Mouse (Mus musculus): ENCODE data around the gene Tshz2. TPM values are rescaled to one million over a fixed set of nuclear protein-coding genes. Genes with fewer than 3 reads are reported as not detected.
A peak's percentile ranks its signal among the peaks of the same experiment; 100 is the strongest.
"Not testable (repeated sequence)": the region's sequence is repeated elsewhere in the genome, so short reads cannot be mapped to it uniquely, and the experiment has no call there.

The Tshz2 gene
- total RNA-seq, 2 experiments from 2014 or later: 13.9 to 15.0 TPM

DNA sequence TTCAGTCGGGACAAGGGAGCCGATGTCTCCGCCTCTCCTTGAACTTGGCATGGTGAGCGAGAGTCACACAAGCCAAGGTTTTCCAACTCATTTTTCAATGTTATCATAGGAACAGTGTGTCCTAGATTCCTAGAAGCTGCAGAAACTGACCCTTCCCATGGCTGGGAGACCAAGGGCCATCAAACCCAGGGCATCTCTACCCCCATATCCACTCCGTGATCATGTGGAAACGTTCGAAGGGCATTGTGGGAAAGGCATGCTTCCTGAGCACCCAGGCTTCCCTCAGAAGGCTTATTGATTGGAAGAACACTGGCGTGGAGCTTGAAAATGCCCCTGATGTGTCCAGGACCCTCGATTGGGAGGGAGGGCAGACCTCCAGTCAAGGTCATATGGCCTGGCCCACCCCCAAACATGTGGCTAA lies 188.2 kb downstream of the Tshz2 start:
- DNase-seq: no peak

DNA sequence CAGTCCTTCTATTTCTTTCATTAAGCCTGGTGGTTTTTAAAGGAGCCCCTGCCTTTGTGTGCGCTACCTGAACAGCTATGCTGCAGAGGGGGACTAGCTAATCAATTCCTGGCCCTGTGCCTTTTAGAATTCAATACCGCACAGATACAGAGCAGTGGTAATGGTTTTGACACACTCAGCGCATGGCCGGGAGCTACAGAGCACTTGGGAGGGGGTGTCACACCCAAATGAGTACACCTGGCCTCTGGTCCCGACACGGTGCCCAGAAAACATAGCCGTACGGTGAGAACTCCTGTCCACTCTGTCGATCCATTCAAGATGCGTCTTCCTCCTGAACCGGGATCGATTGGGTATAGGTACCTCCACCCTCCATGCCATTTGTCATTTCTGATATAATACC lies 193.1 kb downstream of the Tshz2 start:
- DNase-seq: no peak

- no peak for DNase-seq
Measured at GRCm38 (mm10) chr2:169826316-169826715, 193.5 kb downstream of the Tshz2 start.

DNA sequence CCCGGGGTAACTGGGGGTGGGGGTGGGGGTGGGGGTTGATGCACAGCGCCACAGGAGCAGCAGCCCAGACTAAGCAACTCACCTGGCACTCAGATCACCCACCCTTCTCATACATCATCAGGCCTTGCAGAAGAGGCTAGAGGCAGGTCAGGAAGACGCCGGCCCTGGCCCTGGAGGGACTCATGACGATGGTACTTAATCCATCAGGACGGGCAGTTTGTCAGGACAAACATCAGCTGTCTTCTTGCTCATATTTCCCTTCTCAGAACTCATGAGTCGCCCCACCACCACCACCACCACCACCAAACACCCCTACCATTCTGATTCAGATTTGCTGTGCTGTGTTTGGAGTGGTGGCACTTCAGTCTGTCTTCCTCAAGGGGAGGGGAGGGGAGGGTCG lies 194.0 kb downstream of the Tshz2 start:
- no peak for DNase-seq

- DNase-seq: no peak
Measured at GRCm38 (mm10) chr2:169832184-169832583, 199.4 kb downstream of the Tshz2 start.

DNA sequence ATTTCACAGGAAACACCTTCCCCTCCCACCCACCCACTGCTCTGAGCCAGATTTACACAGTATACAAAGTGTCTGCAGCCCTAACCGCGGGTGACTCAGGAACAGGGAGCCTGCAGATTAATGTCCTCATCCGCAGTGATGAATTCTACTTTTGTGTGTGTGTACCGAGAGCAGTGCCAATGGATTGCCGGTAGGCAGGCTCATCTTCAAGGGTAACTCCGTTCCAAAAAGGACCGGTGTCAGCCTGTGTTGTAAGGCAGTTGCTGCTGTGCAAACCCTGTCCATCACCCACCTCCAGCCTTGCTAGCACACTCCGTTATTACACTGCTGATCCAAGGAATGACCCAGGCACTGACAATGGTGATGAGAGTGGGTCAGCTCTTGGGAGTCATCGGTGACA lies 200.8 kb downstream of the Tshz2 start:
- DNase-seq: no peak

- no peak for DNase-seq
Measured at GRCm38 (mm10) chr2:169834602-169835001, 201.8 kb downstream of the Tshz2 start.

DNA sequence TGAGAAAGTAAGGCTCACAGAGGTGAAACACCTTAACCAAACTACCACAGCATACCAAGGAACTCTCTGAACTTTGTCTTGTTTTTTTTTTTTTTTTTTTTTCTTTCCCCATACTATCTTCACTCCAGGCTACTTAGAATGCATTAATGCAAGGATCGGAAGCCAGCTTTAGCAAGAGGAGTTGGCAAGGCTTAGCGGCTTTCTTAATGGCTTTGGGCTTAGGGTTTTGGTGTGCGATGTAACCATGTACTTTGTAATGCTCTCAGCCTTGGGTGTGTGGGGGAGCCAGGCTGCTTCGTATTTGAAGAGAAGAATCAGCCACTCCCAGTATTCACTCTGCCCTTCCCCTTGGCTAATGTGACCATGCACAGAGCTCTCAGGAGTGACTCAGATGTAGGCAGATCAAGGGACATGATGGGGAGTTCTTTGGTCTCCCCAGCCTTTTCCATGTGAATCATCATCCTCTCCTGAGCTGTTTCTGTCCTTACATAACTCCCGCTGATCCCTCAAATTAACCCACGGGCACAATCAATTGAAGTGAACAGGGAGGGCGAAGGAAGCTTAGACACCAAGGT lies 204.3 kb downstream of the Tshz2 start:
- DNase-seq: no peak

DNA sequence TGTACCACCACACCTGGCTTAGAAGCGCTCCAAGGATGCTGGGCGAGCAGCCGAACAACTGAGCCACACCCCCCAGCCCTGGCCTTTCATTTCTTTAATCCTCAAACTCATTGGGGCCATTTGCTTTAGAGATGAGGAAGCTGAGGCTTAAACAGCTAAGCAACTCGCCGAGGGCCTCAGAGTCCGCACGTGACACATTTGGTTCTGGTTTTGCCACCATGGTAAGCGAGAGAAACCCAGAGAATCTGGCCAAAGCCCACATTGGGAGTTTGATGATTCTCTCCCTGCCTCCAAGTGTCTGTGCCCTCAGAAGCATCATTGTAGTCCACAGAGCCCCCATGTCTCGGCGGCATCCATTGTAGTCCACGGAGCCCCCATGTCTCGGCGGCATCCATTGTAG lies 205.7 kb downstream of the Tshz2 start:
- DNase-seq: no peak

DNA sequence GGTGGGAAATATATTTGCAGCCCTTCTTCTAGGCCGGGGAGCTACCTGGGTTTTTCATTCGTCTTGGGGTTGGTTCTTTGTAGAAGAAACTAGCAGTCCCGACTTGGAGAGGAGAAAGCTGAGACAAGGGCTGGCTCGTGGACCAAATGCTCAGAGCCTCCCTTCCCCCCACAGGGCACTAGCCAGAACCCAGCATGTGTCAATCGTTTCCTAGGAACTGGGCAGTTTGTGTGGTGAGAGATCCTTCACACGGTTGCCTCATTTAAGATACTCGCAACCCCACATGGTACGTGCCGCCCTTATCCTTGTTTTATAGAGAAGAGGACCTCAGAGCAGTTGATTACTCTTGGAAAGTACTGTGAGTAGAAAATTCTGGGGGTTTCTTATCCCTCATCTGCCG lies 208.6 kb downstream of the Tshz2 start:
- DNase-seq: no peak

GRCm38 (mm10) chr2:169842494-169842893 lies 209.7 kb downstream of the Tshz2 start:
- DNase-seq: no peak

DNA sequence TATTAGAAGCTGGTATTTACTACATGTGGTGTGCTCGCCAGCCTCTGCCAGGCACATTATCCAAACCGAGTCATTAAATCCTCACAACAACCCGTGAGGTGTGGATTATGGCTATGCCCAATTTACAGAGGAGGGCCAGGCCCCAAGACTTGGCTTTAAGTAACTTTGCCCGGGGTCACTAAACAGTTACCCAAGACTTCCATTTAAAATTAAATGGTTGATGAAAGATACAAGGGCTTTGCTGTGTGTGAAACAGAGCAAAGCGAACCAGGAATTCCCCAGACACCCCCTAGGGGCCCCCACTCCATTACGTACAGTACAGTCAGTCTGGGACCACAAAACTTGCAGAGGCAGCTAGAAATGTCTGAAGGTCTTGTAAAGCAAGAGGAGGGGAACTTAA lies 210.7 kb downstream of the Tshz2 start:
- no peak for DNase-seq

- DNase-seq: peak; percentile 54
Measured at GRCm38 (mm10) chr2:169849077-169849476, 216.3 kb downstream of the Tshz2 start.

DNA sequence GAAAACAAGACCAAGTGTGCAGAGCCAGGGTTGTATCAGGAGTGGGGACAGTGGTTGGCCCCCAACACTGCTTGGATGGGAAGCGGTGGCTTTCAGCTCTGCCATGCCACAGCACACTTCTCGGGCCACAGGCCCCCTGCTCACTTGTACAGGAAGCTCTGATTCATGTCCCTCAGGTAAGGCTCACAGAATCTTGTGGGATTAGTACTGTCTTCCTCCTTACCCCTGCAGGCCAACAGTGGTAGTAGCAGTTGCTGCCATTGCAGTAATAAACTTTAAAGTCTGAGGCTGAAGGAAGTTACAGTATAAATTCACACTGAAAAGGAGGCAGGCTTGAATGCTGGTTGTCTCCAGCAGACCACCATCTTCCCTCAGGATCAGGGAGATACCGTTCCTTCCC lies 216.7 kb downstream of the Tshz2 start:
- DNase-seq: no peak

DNA sequence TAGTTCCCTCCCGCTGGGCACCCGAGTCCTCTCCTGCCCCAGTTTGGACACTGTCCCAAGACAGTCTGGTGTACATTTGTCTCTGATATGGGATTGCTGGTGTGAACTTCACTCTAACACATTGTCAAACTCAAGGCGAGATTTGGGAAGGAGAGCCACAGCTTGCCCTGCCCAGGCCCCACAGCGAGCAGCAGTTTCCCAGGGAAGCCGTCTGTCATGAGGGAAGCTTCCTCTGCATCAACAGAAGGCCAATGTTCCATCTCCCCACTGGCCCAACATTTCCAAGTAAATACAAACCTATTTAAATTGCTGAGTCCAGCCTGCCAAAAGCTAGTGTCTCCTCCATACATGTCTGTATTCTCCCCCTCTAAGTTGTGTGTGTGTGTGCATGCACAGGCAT lies 218.8 kb downstream of the Tshz2 start:
- no peak for DNase-seq

- no peak for DNase-seq
Measured at GRCm38 (mm10) chr2:169854491-169854890, 221.7 kb downstream of the Tshz2 start.

- DNase-seq: not testable (repeated sequence)
Measured at GRCm38 (mm10) chr2:169857041-169857440, 224.2 kb downstream of the Tshz2 start.

DNA sequence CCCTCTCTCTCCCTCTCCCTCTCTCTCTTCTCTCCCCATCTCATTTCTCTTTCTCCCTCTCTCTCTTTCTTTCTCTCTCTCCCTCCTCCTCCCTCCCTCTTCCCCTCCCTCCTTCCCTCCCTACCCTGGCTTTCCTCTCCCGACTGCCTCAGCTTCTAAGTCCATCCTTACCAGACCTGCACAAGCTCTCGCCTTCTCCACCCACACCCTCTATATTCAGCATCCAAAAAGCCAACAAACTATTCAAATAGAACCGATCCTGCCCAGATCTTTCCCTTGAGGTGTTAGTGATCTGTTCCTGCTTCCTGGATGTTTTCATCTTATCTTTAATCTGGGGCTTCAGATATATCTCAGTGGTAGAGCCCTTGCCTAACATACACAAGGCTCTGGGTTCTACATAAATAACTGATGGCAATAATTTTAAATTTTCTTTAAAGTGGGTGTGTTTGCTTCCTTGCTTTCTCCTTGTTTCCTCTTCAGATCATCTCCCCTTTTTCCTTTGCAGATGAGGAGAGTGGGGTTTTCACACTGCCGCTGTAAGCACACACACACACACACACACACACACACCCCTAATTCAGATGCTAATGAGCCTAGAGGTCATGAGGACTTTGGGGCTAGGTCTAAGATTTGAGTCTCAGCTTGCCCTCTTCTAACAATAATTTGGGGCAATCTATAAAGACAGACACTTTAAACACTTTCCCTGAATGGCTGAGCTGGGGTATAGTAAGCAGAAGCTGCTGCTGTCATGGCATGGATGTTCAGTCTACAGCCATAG lies 226.5 kb downstream of the Tshz2 start:
- no peak for DNase-seq

DNA sequence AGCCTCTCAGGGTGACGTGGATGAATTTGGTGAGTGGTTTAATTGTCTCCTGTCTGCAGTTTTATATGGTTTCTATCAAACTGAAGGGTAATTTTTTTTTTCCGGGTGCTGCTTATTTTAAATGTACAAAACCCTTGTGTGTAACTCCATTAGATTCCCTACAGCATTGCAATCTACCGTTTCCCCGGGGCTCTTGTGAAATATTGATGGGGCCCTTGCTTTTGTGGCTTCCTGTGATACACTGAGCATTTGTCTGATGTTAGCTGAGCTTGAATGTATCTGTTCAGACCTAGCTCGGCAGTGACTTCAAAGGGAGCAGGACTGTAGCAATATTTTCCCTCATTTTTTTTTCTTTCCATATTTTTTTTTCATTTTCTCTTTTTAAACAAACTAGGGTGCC lies 228.1 kb downstream of the Tshz2 start:
- DNase-seq: no peak

DNA sequence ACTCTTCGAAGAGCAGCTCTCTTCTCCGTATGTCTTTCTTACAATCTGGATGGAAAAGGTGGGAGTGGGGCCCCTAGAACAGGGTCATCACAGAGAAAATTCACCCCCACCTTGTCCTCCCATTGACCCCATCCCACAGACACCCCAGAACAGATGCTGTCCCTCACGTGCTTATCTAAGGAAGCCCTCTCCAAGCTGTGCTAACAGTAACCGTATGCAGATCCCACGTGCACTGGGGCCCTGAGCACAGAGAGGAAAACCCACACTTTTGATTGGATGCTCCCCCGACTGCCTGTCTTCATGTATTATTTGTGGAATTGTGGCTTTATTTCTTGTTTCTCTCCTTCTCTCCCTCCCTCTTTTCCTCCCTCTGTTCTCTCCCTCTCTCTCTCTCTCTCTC lies 229.9 kb downstream of the Tshz2 start:
- no peak for DNase-seq

GRCm38 (mm10) chr2:169869468-169869867 lies 236.7 kb downstream of the Tshz2 start:
- no peak for DNase-seq

GRCm38 (mm10) chr2:169870503-169870902 lies 237.7 kb downstream of the Tshz2 start:
- DNase-seq: no peak

- DNase-seq: no peak
Measured at GRCm38 (mm10) chr2:169871436-169872060, 238.7 kb downstream of the Tshz2 start.

DNA sequence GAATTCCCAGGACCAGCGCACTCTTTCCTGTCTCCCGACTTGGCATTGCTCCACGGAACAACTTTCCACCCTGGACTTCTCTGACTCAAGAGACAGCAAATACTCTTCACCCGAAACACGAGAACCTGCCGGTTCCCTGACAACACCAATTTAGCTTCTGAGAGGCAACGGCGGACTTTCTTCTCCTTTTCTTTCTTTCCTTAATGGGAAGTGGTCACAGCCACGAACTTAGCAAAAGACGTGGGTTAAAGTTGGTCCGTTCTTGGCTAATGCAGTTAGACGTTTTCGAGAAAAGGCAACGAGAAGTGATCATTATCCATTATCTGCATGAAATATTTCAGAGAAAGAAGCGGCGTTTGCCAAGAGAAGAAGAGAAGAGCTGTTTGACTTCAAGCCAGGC lies 240.6 kb downstream of the Tshz2 start:
- peak; percentile 10 for DNase-seq

Measured in heart, postnatal 4 days (tissue).